Mouse (Mus musculus) forebrain, embryonic 13.5 days (tissue): ENCODE measurements around the gene Cluap1. TPM values are rescaled to one million over a fixed set of nuclear protein-coding genes. Genes with fewer than 3 reads are reported as not detected.
A peak's percentile ranks its signal among the peaks of the same experiment; 100 is the strongest.
"Not testable (repeated sequence)": the region's sequence is repeated elsewhere in the genome, so short reads cannot be mapped to it uniquely, and the experiment has no call there.

Experiments
- ATAC-seq: fragments of 200-750 bp; cut with Nextera tagmentation; 2 replicates; pipeline ENCODE4 v1.8.0; 2017
- H3K27ac ChIP-seq: fragments of 300-500 bp; sonication (generic); 2 replicates; pipeline ENCODE4 v1.5.1; 2015; ENCODE audit warnings: inconsistent platforms, mild to moderate bottlenecking, moderate library complexity
- H3K27me3 ChIP-seq: fragments of 300-500 bp; sonication (generic); 2 replicates; pipeline ENCODE4 v1.6.1; 2015; ENCODE audit warnings: mild to moderate bottlenecking, inconsistent platforms
- H3K36me3 ChIP-seq: fragments of 300-500 bp; sonication (generic); 2 replicates; pipeline ENCODE4 v1.6.1; 2015; ENCODE audit warnings: mild to moderate bottlenecking, inconsistent platforms; ENCODE audit not compliant: poor library complexity, severe bottlenecking
- H3K4me1 ChIP-seq: fragments of 300-500 bp; sonication (generic); 2 replicates; pipeline ENCODE4 v1.6.1; 2015; ENCODE audit warnings: inconsistent platforms
- H3K4me2 ChIP-seq: fragments of 300-500 bp; sonication (generic); 2 replicates; pipeline ENCODE4 v1.6.1; 2015; ENCODE audit warnings: inconsistent platforms, mild to moderate bottlenecking, moderate library complexity
- H3K4me3 ChIP-seq: fragments of 300-500 bp; sonication (generic); 2 replicates; pipeline ENCODE4 v1.5.1; 2015; ENCODE audit warnings: mild to moderate bottlenecking, inconsistent platforms
- H3K9ac ChIP-seq: fragments of 300-500 bp; sonication (generic); 2 replicates; pipeline ENCODE4 v1.6.1; 2015; ENCODE audit warnings: mild to moderate bottlenecking, inconsistent platforms
- H3K9me3 ChIP-seq: fragments of 300-500 bp; sonication (generic); replicated peaks from 2 replicates; pipeline ENCODE4 v1.6.1; 2016; ENCODE audit warnings: inconsistent platforms
- WGBS: fragments of 180-500 bp; shearing (Covaris S2); methylation state at CpG from one replicate; pipeline ENCODE4 v1.1.7; 2015; 5-methylcytosine and 5-hydroxymethylcytosine counted together
- polyA plus RNA-seq: library from polyadenylated mRNA; unstranded; fragments of >200 nt; fragmentation: Nextera tagmentation; extraction: Ambion mirVana; gene quantifications from 2 replicates; pipeline ENCODE4 v1.2.1, GENCODE M21; 2015

Gene Cluap1
- polyA plus RNA-seq, 1 experiment from 2014 or later = 30.3 TPM

DNA sequence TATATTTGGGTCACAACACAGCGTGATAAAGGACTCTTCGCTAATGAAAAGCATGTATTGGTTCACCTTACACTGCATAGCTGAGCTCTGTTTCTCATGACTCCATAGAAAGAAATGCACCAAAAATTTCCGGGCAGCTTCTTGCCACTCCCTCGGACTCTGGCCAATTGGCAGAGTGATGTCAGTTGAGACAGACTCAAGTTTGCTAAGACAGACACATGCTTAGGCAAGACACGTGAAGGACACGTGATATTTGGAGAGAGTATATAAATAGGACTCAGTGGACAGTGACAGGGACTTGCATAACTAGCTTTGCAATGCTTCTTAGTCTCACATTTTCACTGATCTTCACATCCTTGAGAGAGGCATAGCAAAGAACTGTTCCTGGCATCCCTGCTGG is 47.8 kb downstream of the Cluap1 start:
- 91% methylated on average over 6 of the region's 6 CpGs for WGBS
- Histone ChIP-seq H3K27ac (no peak overlapping the region), H3K4me3 (no peak overlapping the region), H3K9me3 (no peaks in the 10 kb centered on the region), H3K4me2 (no peak overlapping the region), H3K36me3 (no peaks in the 10 kb centered on the region), H3K9ac (no peak overlapping the region), H3K4me1 (no peaks in the 10 kb centered on the region), H3K27me3 (no peaks in the 10 kb centered on the region)
- ATAC-seq = no peak

- H3K27me3 ChIP-seq = no peaks in the 10 kb centered on the region
- H3K4me3 ChIP-seq = no peak overlapping the region
- no peaks in the 10 kb centered on the region for H3K36me3 ChIP-seq
- WGBS = 74% methylated on average over 2 of the region's 2 CpGs
- no peak overlapping the region for H3K27ac ChIP-seq
- H3K4me2 ChIP-seq = no peak overlapping the region
- no peak for ATAC-seq
- H3K4me1 ChIP-seq = no peaks in the 10 kb centered on the region
- H3K9me3 ChIP-seq = no peaks in the 10 kb centered on the region
- H3K9ac ChIP-seq = no peak overlapping the region
Observed at GRCm38 (mm10) chr16:3959261-3959660, 50.7 kb downstream of the Cluap1 start.

DNA sequence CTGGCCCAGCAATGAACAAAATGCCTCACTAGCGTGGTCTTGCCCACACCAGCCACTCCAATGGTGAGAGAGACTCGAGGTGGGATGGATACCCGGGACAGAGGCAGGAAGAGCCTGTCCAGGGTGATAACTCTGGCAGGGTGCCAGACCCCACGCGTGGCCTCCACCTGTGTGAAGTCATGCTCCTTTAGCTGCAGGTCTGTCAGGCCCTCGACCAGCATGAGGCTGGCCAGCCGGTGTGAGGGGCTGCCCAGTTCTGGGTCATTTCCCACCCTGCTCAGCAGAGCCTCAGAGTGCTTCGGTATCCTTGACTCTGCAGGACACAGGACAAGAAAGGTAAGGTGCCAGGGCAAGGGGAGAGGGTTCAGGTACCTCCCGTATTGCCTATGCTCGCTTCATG is 56.4 kb downstream of the Cluap1 start:
- H3K27me3 ChIP-seq = no peaks in the 10 kb centered on the region
- no peak overlapping the region for H3K4me3 ChIP-seq
- 86% methylated on average over 10 of the region's 10 CpGs for WGBS
- no peak overlapping the region for H3K27ac ChIP-seq
- H3K9me3 ChIP-seq = no peaks in the 10 kb centered on the region
- no peaks in the 10 kb centered on the region for H3K4me1 ChIP-seq
- no peak overlapping the region for H3K4me2 ChIP-seq
- H3K36me3 ChIP-seq = no peaks in the 10 kb centered on the region
- no peak overlapping the region for H3K9ac ChIP-seq
- ATAC-seq = no peak

DNA sequence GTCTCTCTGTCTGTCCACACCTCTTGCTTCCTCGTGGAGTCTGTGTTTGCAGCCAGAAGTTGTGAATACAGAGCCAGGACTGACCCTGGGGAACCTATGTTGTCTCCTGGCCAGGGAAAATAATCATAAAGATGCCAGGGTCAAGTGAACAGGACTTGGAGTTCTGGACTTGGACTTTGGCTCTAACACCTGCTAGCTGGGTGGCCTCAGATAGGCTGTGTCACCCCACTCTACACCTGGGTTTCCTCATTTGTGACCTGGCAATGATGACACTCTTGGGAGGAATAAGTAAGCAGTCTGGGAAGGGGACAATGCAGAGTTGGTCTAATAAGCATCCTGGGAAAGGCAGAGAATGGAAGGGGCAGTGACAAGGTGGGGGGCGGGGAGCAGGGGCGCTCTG is 56.9 kb downstream of the Cluap1 start:
- Histone ChIP-seq H3K4me1 (no peaks in the 10 kb centered on the region), H3K9ac (no peak overlapping the region), H3K27me3 (no peaks in the 10 kb centered on the region), H3K4me3 (no peak overlapping the region), H3K36me3 (no peaks in the 10 kb centered on the region), H3K9me3 (no peaks in the 10 kb centered on the region), H3K4me2 (no peak overlapping the region), H3K27ac (no peak overlapping the region)
- 79% methylated on average over 3 of the region's 3 CpGs for WGBS
- no peak for ATAC-seq

GRCm38 (mm10) chr16:3974456-3974855 is 65.9 kb downstream of the Cluap1 start:
- H3K9ac ChIP-seq, H3K27ac ChIP-seq, H3K4me3 ChIP-seq, H3K4me2 ChIP-seq, H3K9me3 ChIP-seq, ATAC-seq, H3K27me3 ChIP-seq, H3K4me1 ChIP-seq: not testable (repeated sequence)
- H3K36me3 ChIP-seq = peaks cover 22% of the 10 kb centered on the region
- 92% methylated on average over 19 of the region's 19 CpGs for WGBS

GRCm38 (mm10) chr16:3975658-3976057 is 67.1 kb downstream of the Cluap1 start:
- 90% methylated on average over 7 of the region's 7 CpGs for WGBS

DNA sequence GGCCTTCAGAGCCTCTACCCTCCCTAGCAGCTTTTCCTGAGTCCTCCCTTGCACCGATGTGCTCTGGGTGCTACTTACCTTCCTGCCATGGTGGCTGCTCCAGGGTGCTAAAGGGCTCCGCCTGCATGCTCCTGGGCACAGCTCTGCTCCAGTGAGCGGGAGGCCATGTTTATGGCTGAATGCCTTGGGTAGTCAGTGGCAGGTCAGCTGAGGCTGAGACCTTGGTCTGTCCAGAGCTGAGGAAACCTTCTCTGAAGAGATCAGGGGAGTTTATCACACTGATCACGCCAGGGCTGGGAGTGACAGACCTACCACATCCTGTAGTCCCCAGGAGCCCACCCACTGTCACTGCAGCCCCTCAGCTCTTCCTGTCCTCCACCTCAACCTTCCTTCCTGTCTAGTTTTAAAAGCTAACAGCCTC is 67.7 kb downstream of the Cluap1 start, which contains the start of gene Nlrc3:
TSS of gene Nlrc3 (minus strand) at position 382 of the 421 bp plus-strand sequence.
- ATAC-seq = peak; percentile 21; the same call in 1 of the 2 replicates
- Histone ChIP-seq H3K27me3 (no peaks in the 10 kb centered on the region), H3K36me3 (peaks cover 40% of the 10 kb centered on the region), H3K4me3 (no peak within 1 kb of the TSS), H3K4me1 (no peaks in the 10 kb centered on the region), H3K4me2 (no peak within 1 kb of the TSS), H3K9ac (no peak within 1 kb of the TSS), H3K27ac (no peak within 1 kb of the TSS), H3K9me3 (no peaks in the 10 kb centered on the region)
- WGBS = 89% methylated on average over 4 of the region's 4 CpGs

More at GRCm38 (mm10) chr16:3975658-3976057, 67.1 kb downstream of the Cluap1 start:
- Histone ChIP-seq H3K9me3 (no peaks in the 10 kb centered on the region), H3K27me3 (no peaks in the 10 kb centered on the region), H3K4me3 (no peak overlapping the region), H3K27ac (no peak overlapping the region), H3K4me1 (no peaks in the 10 kb centered on the region), H3K36me3 (peaks cover 34% of the 10 kb centered on the region), H3K9ac (no peak overlapping the region), H3K4me2 (no peak overlapping the region)
- ATAC-seq = no peak

DNA sequence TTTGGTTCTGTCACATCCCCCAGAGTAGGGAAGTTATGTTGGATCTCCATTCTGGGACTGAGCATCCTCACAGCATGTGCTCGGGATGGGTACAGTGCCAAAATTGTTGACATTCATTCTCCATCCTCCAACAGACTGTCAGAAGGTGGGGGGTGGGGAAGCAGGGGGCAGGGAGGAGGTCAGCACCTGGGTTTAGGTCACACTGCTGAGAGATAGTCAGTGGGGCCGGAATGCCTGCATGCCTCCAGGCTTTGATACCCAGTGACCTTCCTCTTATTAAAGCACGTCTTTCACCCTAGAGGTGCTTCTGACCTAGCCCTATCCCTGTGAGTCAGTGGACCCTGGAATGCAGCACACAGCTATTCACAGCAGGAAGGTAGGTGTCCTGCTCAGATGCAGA is 68.1 kb downstream of the Cluap1 start:
- no peak overlapping the region for H3K27ac ChIP-seq
- H3K27me3 ChIP-seq = no peaks in the 10 kb centered on the region
- H3K9me3 ChIP-seq = no peaks in the 10 kb centered on the region
- WGBS = 62% methylated on average over 3 of the region's 3 CpGs
- H3K4me1 ChIP-seq = no peaks in the 10 kb centered on the region
- H3K36me3 ChIP-seq = peaks cover 45% of the 10 kb centered on the region
- H3K9ac ChIP-seq = no peak overlapping the region
- H3K4me2 ChIP-seq = no peak overlapping the region
- no peak overlapping the region for H3K4me3 ChIP-seq
- no peak for ATAC-seq

DNA sequence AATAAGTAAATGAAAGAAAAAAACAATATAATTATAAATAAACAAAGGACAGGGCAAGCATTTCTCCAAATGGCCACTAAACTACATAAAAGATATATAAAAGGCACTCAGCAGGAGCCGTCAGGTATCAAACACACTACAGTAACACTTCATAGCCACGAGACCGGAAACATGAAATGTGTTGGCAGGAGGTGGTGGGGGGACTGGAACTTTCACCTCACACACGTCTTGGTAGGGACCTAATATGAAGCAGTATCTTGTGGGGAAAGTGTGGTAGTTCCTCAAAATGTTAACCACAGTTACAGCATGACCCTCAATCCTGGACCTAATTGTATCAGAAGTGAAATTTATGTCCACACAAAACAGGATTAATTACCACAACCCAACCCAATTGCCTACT is 73.6 kb downstream of the Cluap1 start:
- no peak for ATAC-seq
- H3K4me1 ChIP-seq = no peaks in the 10 kb centered on the region
- no peak overlapping the region for H3K4me2 ChIP-seq
- no peak overlapping the region for H3K27ac ChIP-seq
- H3K4me3 ChIP-seq = no peak overlapping the region
- H3K9ac ChIP-seq = no peak overlapping the region
- 92% methylated on average over 4 of the region's 4 CpGs for WGBS
- H3K27me3 ChIP-seq = no peaks in the 10 kb centered on the region
- no peaks in the 10 kb centered on the region for H3K9me3 ChIP-seq
- peaks cover 99% of the 10 kb centered on the region for H3K36me3 ChIP-seq

DNA sequence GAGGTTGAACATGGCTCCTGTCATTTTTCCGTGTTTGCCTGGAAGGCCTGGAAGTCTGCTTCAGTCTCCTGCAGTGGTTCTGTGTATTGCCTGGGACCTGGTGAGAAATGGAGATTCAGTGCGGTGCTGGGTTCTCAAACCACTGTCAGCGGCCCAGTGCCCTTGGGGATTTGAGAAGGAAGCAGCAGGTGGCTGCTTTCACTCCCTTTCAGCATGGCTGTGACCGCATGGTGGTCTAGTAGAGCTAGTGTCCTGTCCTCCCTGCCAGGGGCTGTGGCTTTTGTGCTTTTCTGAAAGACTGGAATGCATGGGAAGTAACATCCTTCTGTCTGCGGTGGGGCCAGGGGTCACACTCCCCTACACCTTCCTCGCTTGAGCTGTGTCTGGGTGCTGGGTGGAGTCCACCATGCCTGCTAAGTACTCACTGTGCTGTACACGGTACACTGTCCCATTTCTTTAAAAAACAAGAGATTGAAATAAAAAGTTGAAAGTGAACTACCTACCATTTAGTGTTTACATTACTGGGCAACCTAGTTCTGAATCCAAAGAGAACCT is 74.6 kb downstream of the Cluap1 start:
- H3K27ac ChIP-seq = no peak overlapping the region
- no peak for ATAC-seq
- H3K9me3 ChIP-seq = no peaks in the 10 kb centered on the region
- H3K9ac ChIP-seq = no peak overlapping the region
- H3K36me3 ChIP-seq = peaks cover 100% of the 10 kb centered on the region
- H3K27me3 ChIP-seq = no peaks in the 10 kb centered on the region
- WGBS = 52% methylated on average over 7 of the region's 7 CpGs
- no peaks in the 10 kb centered on the region for H3K4me1 ChIP-seq
- no peak overlapping the region for H3K4me2 ChIP-seq
- no peak overlapping the region for H3K4me3 ChIP-seq

GRCm38 (mm10) chr16:3988410-3988809 is 79.8 kb downstream of the Cluap1 start:
- H3K4me3 ChIP-seq = no peak overlapping the region
- H3K9ac ChIP-seq = no peak overlapping the region
- ATAC-seq = no peak
- H3K4me1 ChIP-seq = no peaks in the 10 kb centered on the region
- H3K27ac ChIP-seq = no peak overlapping the region
- no peak overlapping the region for H3K4me2 ChIP-seq
- 94% methylated on average over 4 of the region's 4 CpGs for WGBS
- peaks cover 96% of the 10 kb centered on the region for H3K36me3 ChIP-seq
- H3K27me3 ChIP-seq = no peaks in the 10 kb centered on the region
- no peaks in the 10 kb centered on the region for H3K9me3 ChIP-seq
